Mouse (Mus musculus): ENCODE measurements at regions not wholly inside any gene's neighbourhood (a gene's known extent, or its start where the extent isn't known, plus 50 kb on each side); places are given as distances from the start of the nearest gene placed in this dataset.

DNA sequence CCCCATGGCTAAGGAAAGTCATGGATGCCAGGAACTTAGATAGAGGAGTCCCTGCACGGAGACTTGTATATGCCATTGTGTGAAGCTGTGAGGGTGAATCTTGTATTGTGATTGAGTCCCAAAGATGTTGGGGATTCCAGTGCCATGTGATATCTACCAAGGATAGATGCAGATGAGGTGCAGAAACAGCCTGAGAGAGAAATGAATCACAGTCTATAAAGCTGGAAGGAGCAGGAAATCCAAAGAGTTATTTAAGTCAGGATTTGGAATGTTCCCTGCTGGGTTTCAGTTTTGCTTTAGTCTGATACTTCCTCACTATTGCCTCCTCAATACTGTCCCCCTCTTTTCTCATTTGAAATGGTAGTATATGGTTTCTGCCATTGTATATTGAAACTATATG, 186.8 kb downstream of the Plod2 start:
- no peak overlapping the region for H3K4me3 ChIP-seq (ENCODE audit: low read length)
- no peak for ATAC-seq (ENCODE audit: low FRiP score, low TSS enrichment)
- WGBS = 92% methylated on average over 1 of the region's 1 CpGs
- H3K27ac ChIP-seq (ENCODE audit: low read length) = no peak overlapping the region
- no peak overlapping the region for H3K4me2 ChIP-seq (replicated peaks; ENCODE audit: low read depth, low read length)
- no peak overlapping the region for H3K9ac ChIP-seq (replicated peaks; ENCODE audit: low read length)
- H3K4me1 ChIP-seq (ENCODE audit: insufficient read depth, low read length) = no peaks in the 10 kb centered on the region
- no peaks in the 10 kb centered on the region for H3K9me3 ChIP-seq (ENCODE audit: low read length)
- no peaks in the 10 kb centered on the region for H3K27me3 ChIP-seq (ENCODE audit: insufficient read depth, low read length)
- H3K36me3 ChIP-seq (ENCODE audit: insufficient read depth, low read length) = no peaks in the 10 kb centered on the region

GRCm38 (mm10) chr9:92731396-92731795, 189.4 kb downstream of the Plod2 start:
- no peak for ATAC-seq (ENCODE audit: low FRiP score, low TSS enrichment)
- H3K4me1 ChIP-seq (ENCODE audit: insufficient read depth, low read length) = no peaks in the 10 kb centered on the region
- no peak overlapping the region for H3K9ac ChIP-seq (replicated peaks; ENCODE audit: low read length)
- 81% methylated on average over 3 of the region's 3 CpGs for WGBS
- H3K4me3 ChIP-seq (ENCODE audit: low read length) = no peak overlapping the region
- H3K9me3 ChIP-seq (ENCODE audit: low read length) = no peaks in the 10 kb centered on the region
- H3K27ac ChIP-seq (ENCODE audit: low read length) = no peak overlapping the region
- H3K27me3 ChIP-seq (ENCODE audit: insufficient read depth, low read length) = no peaks in the 10 kb centered on the region
- no peaks in the 10 kb centered on the region for H3K36me3 ChIP-seq (ENCODE audit: insufficient read depth, low read length)
- H3K4me2 ChIP-seq (replicated peaks; ENCODE audit: low read depth, low read length) = no peak overlapping the region

- Histone ChIP-seq H3K4me2 (replicated peaks; ENCODE audit: low read depth, low read length) (no peak overlapping the region), H3K9me3 (ENCODE audit: low read length) (no peaks in the 10 kb centered on the region), H3K4me1 (ENCODE audit: insufficient read depth, low read length) (no peaks in the 10 kb centered on the region), H3K27ac (ENCODE audit: low read length) (no peak overlapping the region), H3K27me3 (ENCODE audit: insufficient read depth, low read length) (no peaks in the 10 kb centered on the region), H3K4me3 (ENCODE audit: low read length) (no peak overlapping the region), H3K36me3 (ENCODE audit: insufficient read depth, low read length) (no peaks in the 10 kb centered on the region), H3K9ac (replicated peaks; ENCODE audit: low read length) (no peak overlapping the region)
- ATAC-seq (ENCODE audit: low FRiP score, low TSS enrichment) = no peak
Observed at GRCm38 (mm10) chr9:92767532-92767931, 225.5 kb downstream of the Plod2 start.

- no peaks in the 10 kb centered on the region for H3K36me3 ChIP-seq (ENCODE audit: insufficient read depth, low read length)
- 66% methylated on average over 3 of the region's 3 CpGs for WGBS
- no peak for ATAC-seq (ENCODE audit: low FRiP score, low TSS enrichment)
Observed at GRCm38 (mm10) chr9:92768432-92768831, 226.4 kb downstream of the Plod2 start.

DNA sequence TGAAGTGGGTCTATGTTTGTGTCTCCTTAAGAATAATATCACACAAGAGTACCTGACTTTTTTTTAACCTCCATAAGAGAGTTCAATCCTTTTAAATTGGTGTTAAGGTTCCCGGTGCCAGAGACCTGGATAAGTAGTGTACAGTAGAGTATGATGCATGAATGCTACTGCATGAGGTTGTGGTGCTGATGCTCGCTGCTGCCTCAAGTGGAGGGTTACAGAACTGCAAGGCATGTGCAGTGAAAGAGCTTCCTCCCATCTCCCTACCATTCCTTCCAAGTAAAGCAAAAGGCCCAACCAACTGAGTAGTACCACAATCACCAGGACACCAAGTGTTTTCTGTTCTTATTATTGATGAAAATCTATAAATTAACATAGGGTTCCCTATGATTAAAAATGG, 227.5 kb downstream of the Plod2 start:
- Histone ChIP-seq H3K36me3 (ENCODE audit: insufficient read depth, low read length) (no peaks in the 10 kb centered on the region), H3K9me3 (ENCODE audit: low read length) (no peaks in the 10 kb centered on the region), H3K9ac (replicated peaks; ENCODE audit: low read length) (no peak overlapping the region), H3K27ac (ENCODE audit: low read length) (no peak overlapping the region), H3K4me2 (replicated peaks; ENCODE audit: low read depth, low read length) (no peak overlapping the region), H3K4me3 (ENCODE audit: low read length) (no peak overlapping the region), H3K27me3 (ENCODE audit: insufficient read depth, low read length) (no peaks in the 10 kb centered on the region), H3K4me1 (ENCODE audit: insufficient read depth, low read length) (no peaks in the 10 kb centered on the region)
- ATAC-seq (ENCODE audit: low FRiP score, low TSS enrichment) = no peak
- WGBS = 60% methylated on average over 2 of the region's 2 CpGs

More at GRCm38 (mm10) chr9:92768432-92768831, 226.4 kb downstream of the Plod2 start:
- H3K4me1 ChIP-seq (ENCODE audit: insufficient read depth, low read length) = no peaks in the 10 kb centered on the region
- H3K27ac ChIP-seq (ENCODE audit: low read length) = no peak overlapping the region
- no peak overlapping the region for H3K4me2 ChIP-seq (replicated peaks; ENCODE audit: low read depth, low read length)
- no peak overlapping the region for H3K9ac ChIP-seq (replicated peaks; ENCODE audit: low read length)
- H3K9me3 ChIP-seq (ENCODE audit: low read length) = no peaks in the 10 kb centered on the region
- no peaks in the 10 kb centered on the region for H3K27me3 ChIP-seq (ENCODE audit: insufficient read depth, low read length)
- H3K4me3 ChIP-seq (ENCODE audit: low read length) = no peak overlapping the region

DNA sequence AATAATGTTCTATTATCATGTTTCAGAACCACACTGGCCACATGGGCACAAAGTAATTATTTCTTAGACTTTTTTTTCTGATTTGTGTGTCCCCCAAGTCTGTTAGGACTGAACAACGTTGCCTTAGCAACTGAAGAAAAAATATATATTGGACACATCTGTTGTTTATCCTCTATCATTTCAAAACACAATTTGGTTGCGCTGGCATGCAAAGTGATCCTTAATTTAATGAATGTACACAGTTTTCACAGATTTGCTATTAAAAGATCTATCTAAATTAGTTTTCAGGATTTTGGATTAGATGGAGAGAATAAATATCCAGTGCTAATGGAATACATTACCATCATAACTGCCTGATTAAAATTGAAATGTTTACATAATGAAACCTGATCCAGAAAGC, 229.0 kb downstream of the Plod2 start:
- H3K4me3 ChIP-seq (ENCODE audit: low read length) = no peak overlapping the region
- H3K4me1 ChIP-seq (ENCODE audit: insufficient read depth, low read length) = no peaks in the 10 kb centered on the region
- H3K36me3 ChIP-seq (ENCODE audit: insufficient read depth, low read length) = no peaks in the 10 kb centered on the region
- no peak for ATAC-seq (ENCODE audit: low FRiP score, low TSS enrichment)
- no peaks in the 10 kb centered on the region for H3K27me3 ChIP-seq (ENCODE audit: insufficient read depth, low read length)
- H3K9me3 ChIP-seq (ENCODE audit: low read length) = no peaks in the 10 kb centered on the region
- H3K4me2 ChIP-seq (replicated peaks; ENCODE audit: low read depth, low read length) = no peak overlapping the region
- H3K9ac ChIP-seq (replicated peaks; ENCODE audit: low read length) = no peak overlapping the region
- WGBS = 84% methylated on average over 2 of the region's 2 CpGs
- no peak overlapping the region for H3K27ac ChIP-seq (ENCODE audit: low read length)

DNA sequence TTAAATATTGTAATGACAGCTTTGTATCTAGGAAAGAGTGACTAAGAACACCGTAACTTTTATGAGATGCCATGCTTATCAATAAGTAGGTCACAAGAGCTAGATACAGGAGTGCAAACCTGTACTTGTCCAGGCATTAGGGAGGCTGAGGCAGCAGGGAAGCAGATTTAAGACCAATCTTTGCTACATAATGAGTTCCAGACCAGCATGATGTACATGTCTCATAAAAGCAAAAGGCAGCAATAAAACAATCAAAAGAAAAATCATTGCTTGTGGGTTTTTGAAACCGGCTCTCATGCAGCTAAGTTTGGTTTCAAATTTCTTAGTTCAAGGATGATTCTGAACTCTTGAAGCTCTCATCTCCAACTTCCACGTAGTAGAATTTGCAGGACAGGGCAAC, 229.7 kb downstream of the Plod2 start:
- Histone ChIP-seq H3K36me3 (ENCODE audit: insufficient read depth, low read length) (no peaks in the 10 kb centered on the region), H3K4me3 (ENCODE audit: low read length) (no peak overlapping the region), H3K4me2 (replicated peaks; ENCODE audit: low read depth, low read length) (no peak overlapping the region), H3K27me3 (ENCODE audit: insufficient read depth, low read length) (no peaks in the 10 kb centered on the region), H3K4me1 (ENCODE audit: insufficient read depth, low read length) (no peaks in the 10 kb centered on the region), H3K9ac (replicated peaks; ENCODE audit: low read length) (no peak overlapping the region), H3K9me3 (ENCODE audit: low read length) (no peaks in the 10 kb centered on the region), H3K27ac (ENCODE audit: low read length) (no peak overlapping the region)
- WGBS = 39% methylated on average over 3 of the region's 3 CpGs
- ATAC-seq (ENCODE audit: low FRiP score, low TSS enrichment) = no peak

GRCm38 (mm10) chr9:92782922-92783454, 241.0 kb downstream of the Plod2 start:
- no peaks in the 10 kb centered on the region for H3K4me1 ChIP-seq (ENCODE audit: insufficient read depth, low read length)
- no peak overlapping the region for H3K9ac ChIP-seq (replicated peaks; ENCODE audit: low read length)
- no peak overlapping the region for H3K4me2 ChIP-seq (replicated peaks; ENCODE audit: low read depth, low read length)
- no peak overlapping the region for H3K4me3 ChIP-seq (ENCODE audit: low read length)
- H3K27ac ChIP-seq (ENCODE audit: low read length) = no peak overlapping the region
- no peaks in the 10 kb centered on the region for H3K36me3 ChIP-seq (ENCODE audit: insufficient read depth, low read length)
- H3K9me3 ChIP-seq (ENCODE audit: low read length) = no peaks in the 10 kb centered on the region
- no peak for ATAC-seq (ENCODE audit: low FRiP score, low TSS enrichment)
- no peaks in the 10 kb centered on the region for H3K27me3 ChIP-seq (ENCODE audit: insufficient read depth, low read length)

- H3K9me3 ChIP-seq (ENCODE audit: low read length) = no peaks in the 10 kb centered on the region
- WGBS = 46% methylated on average over 1 of the region's 1 CpGs
- H3K4me2 ChIP-seq (replicated peaks; ENCODE audit: low read depth, low read length) = no peak overlapping the region
- H3K4me1 ChIP-seq (ENCODE audit: insufficient read depth, low read length) = no peaks in the 10 kb centered on the region
- H3K4me3 ChIP-seq (ENCODE audit: low read length) = no peak overlapping the region
- ATAC-seq (ENCODE audit: low FRiP score, low TSS enrichment) = no peak
- H3K9ac ChIP-seq (replicated peaks; ENCODE audit: low read length) = no peak overlapping the region
- H3K27me3 ChIP-seq (ENCODE audit: insufficient read depth, low read length) = no peaks in the 10 kb centered on the region
- H3K36me3 ChIP-seq (ENCODE audit: insufficient read depth, low read length) = no peaks in the 10 kb centered on the region
- H3K27ac ChIP-seq (ENCODE audit: low read length) = no peak overlapping the region
Observed at GRCm38 (mm10) chr9:92799695-92800094, 257.7 kb downstream of the Plod2 start.

GRCm38 (mm10) chr9:92809469-92809868, 267.4 kb downstream of the Plod2 start:
- no peaks in the 10 kb centered on the region for H3K4me1 ChIP-seq (ENCODE audit: insufficient read depth, low read length)
- H3K27me3 ChIP-seq (ENCODE audit: insufficient read depth, low read length) = no peaks in the 10 kb centered on the region
- ATAC-seq (ENCODE audit: low FRiP score, low TSS enrichment) = no peak
- H3K9me3 ChIP-seq (ENCODE audit: low read length) = no peaks in the 10 kb centered on the region
- H3K36me3 ChIP-seq (ENCODE audit: insufficient read depth, low read length) = no peaks in the 10 kb centered on the region
- no peak overlapping the region for H3K4me3 ChIP-seq (ENCODE audit: low read length)
- H3K4me2 ChIP-seq (replicated peaks; ENCODE audit: low read depth, low read length) = no peak overlapping the region
- H3K9ac ChIP-seq (replicated peaks; ENCODE audit: low read length) = no peak overlapping the region
- H3K27ac ChIP-seq (ENCODE audit: low read length) = no peak overlapping the region

Measured in kidney, embryonic 16.5 days (tissue).